Mouse (Mus musculus) liver, embryonic 16.5 days (tissue): ENCODE results near the gene Ints11. TPM values are rescaled to one million over a fixed set of nuclear protein-coding genes. Genes with fewer than 3 reads are reported as not detected.
A peak's percentile ranks its signal among the peaks of the same experiment; 100 is the strongest.

Experiments used
- ATAC-seq: fragments of 200-750 bp; cut with Nextera tagmentation; 2 replicates; pipeline ENCODE4 v1.8.0; 2017; ENCODE audit warnings: low read depth, mild to moderate bottlenecking, moderate number of reproducible peaks, moderate library complexity
- H3K27ac ChIP-seq: fragments of 300-500 bp; sonication (generic); 2 replicates; pipeline ENCODE4 v1.5.1; 2014; ENCODE audit warnings: mild to moderate bottlenecking, low read length
- H3K27me3 ChIP-seq: fragments of 300-500 bp; sonication (generic); 2 replicates; pipeline ENCODE4 v1.6.1; 2014; ENCODE audit warnings: low read depth, low read length, mixed read lengths; ENCODE audit not compliant: control insufficient read depth, insufficient read depth
- H3K36me3 ChIP-seq: fragments of 300-500 bp; sonication (generic); 2 replicates; pipeline ENCODE4 v1.6.1; 2014; ENCODE audit warnings: mild to moderate bottlenecking; ENCODE audit not compliant: control insufficient read depth, insufficient read depth
- H3K4me1 ChIP-seq: fragments of 300-500 bp; sonication (generic); 2 replicates; pipeline ENCODE4 v1.6.1; 2014; ENCODE audit warnings: low read depth, low read length, mixed read lengths; ENCODE audit not compliant: control insufficient read depth
- H3K4me2 ChIP-seq: fragments of 300-500 bp; sonication (generic); 2 replicates; pipeline ENCODE4 v1.6.1; 2014; ENCODE audit warnings: low read depth, low read length, mixed read lengths
- H3K4me3 ChIP-seq: fragments of 300-500 bp; sonication (generic); 2 replicates; pipeline ENCODE4 v1.5.1; 2014; ENCODE audit warnings: low read depth, mild to moderate bottlenecking, low read length
- H3K9ac ChIP-seq: fragments of 300-500 bp; sonication (generic); 2 replicates; pipeline ENCODE4 v1.6.1; 2014; ENCODE audit warnings: low read depth, low read length
- H3K9me3 ChIP-seq: fragments of 300-500 bp; sonication (generic); replicated peaks from 2 replicates; pipeline ENCODE4 v1.6.1; 2016; ENCODE audit warnings: low read length; ENCODE audit not compliant: control insufficient read depth
- WGBS: fragments of 180-500 bp; shearing (Covaris S2); extraction: QIAGEN DNeasy Blood & Tissue Kit; methylation state at CpG from one replicate; pipeline ENCODE4 v1.1.7; 2014; ENCODE audit not compliant: insufficient replicate concordance; 5-methylcytosine and 5-hydroxymethylcytosine counted together
- polyA plus RNA-seq: library from polyadenylated mRNA; unstranded; fragments of >200 nt; fragmentation: Nextera tagmentation; extraction: Ambion mirVana; gene quantifications from 2 replicates; pipeline ENCODE4 v1.2.1, GENCODE M21; 2015

Gene Ints11
- polyA plus RNA-seq, 1 experiment from 2014 or later, result 33.1 TPM

- Histone ChIP-seq H3K4me3 (peak overlapping the region; percentile 81), H3K36me3 (peaks cover 14% of the 10 kb centered on the region), H3K9me3 (no peaks in the 10 kb centered on the region), H3K27me3 (no peaks in the 10 kb centered on the region), H3K9ac (peak overlapping the region; percentile 56), H3K4me1 (peaks cover 41% of the 10 kb centered on the region), H3K27ac (peak overlapping the region; percentile 66), H3K4me2 (peak overlapping the region; percentile 100)
- ATAC-seq, result peak; percentile 28
- WGBS, result 9% methylated on average over 8 of the region's 8 CpGs
These were observed 25.1 kb downstream of the Ints11 start for GRCm38 (mm10) chr4:155894311-155894881.

- Histone ChIP-seq H3K4me1 (peaks cover 41% of the 10 kb centered on the region), H3K27me3 (no peaks in the 10 kb centered on the region), H3K4me3 (no peak overlapping the region), H3K27ac (no peak overlapping the region), H3K9me3 (no peaks in the 10 kb centered on the region), H3K36me3 (peaks cover 18% of the 10 kb centered on the region), H3K4me2 (no peak overlapping the region), H3K9ac (no peak overlapping the region)
- ATAC-seq, result no peak
- WGBS, result 73% methylated on average over 6 of the region's 6 CpGs
These were observed 25.9 kb downstream of the Ints11 start for GRCm38 (mm10) chr4:155895216-155895615.

- Histone ChIP-seq H3K4me1 (peaks cover 37% of the 10 kb centered on the region), H3K4me2 (no peak overlapping the region), H3K9me3 (no peaks in the 10 kb centered on the region), H3K4me3 (no peak overlapping the region), H3K9ac (no peak overlapping the region), H3K27me3 (no peaks in the 10 kb centered on the region), H3K27ac (no peak overlapping the region), H3K36me3 (peaks cover 24% of the 10 kb centered on the region)
- ATAC-seq, result no peak
- 78% methylated on average over 4 of the region's 4 CpGs for WGBS
These were observed 26.5 kb downstream of the Ints11 start for GRCm38 (mm10) chr4:155895826-155896225.

- Histone ChIP-seq H3K27ac (no peak overlapping the region), H3K27me3 (no peaks in the 10 kb centered on the region), H3K4me2 (no peak overlapping the region), H3K4me1 (peaks cover 31% of the 10 kb centered on the region), H3K9ac (no peak overlapping the region), H3K9me3 (no peaks in the 10 kb centered on the region), H3K4me3 (no peak overlapping the region), H3K36me3 (peaks cover 26% of the 10 kb centered on the region)
- 91% methylated on average over 12 of the region's 12 CpGs for WGBS
- ATAC-seq, result no peak
These were observed 27.1 kb downstream of the Ints11 start for GRCm38 (mm10) chr4:155896461-155896860.

GRCm38 (mm10) chr4:155898318-155898717 is 29.0 kb downstream of the Ints11 start:
- Histone ChIP-seq H3K27me3 (no peaks in the 10 kb centered on the region), H3K9ac (no peak overlapping the region), H3K4me3 (no peak overlapping the region), H3K4me1 (peaks cover 22% of the 10 kb centered on the region), H3K4me2 (no peak overlapping the region), H3K9me3 (no peaks in the 10 kb centered on the region), H3K27ac (no peak overlapping the region), H3K36me3 (peaks cover 32% of the 10 kb centered on the region)
- 73% methylated on average over 2 of the region's 2 CpGs for WGBS
- no peak for ATAC-seq

GRCm38 (mm10) chr4:155899355-155899754 is 30.0 kb downstream of the Ints11 start:
- peaks cover 40% of the 10 kb centered on the region for H3K36me3 ChIP-seq
- no peaks in the 10 kb centered on the region for H3K27me3 ChIP-seq
- no peak overlapping the region for H3K27ac ChIP-seq
- whole genome bisulfite sequencing, result 90% methylated on average over 7 of the region's 7 CpGs
- H3K9ac ChIP-seq, result no peak overlapping the region
- H3K4me1 ChIP-seq, result peaks cover 11% of the 10 kb centered on the region
- H3K9me3 ChIP-seq, result no peaks in the 10 kb centered on the region
- no peak for ATAC-seq
- H3K4me2 ChIP-seq, result no peak overlapping the region
- no peak overlapping the region for H3K4me3 ChIP-seq

GRCm38 (mm10) chr4:155901205-155901604 is 31.9 kb downstream of the Ints11 start:
- peaks cover 40% of the 10 kb centered on the region for H3K36me3 ChIP-seq

GRCm38 (mm10) chr4:155903246-155903645 is 33.9 kb downstream of the Ints11 start:
- H3K9me3 ChIP-seq, result no peaks in the 10 kb centered on the region
- H3K4me3 ChIP-seq, result no peak overlapping the region
- no peak overlapping the region for H3K4me2 ChIP-seq
- no peak for ATAC-seq
- no peaks in the 10 kb centered on the region for H3K27me3 ChIP-seq
- H3K9ac ChIP-seq, result no peak overlapping the region
- H3K4me1 ChIP-seq, result no peaks in the 10 kb centered on the region
- no peak overlapping the region for H3K27ac ChIP-seq
- peaks cover 30% of the 10 kb centered on the region for H3K36me3 ChIP-seq
- WGBS, result 86% methylated on average over 13 of the region's 13 CpGs

More at GRCm38 (mm10) chr4:155901205-155901604, 31.9 kb downstream of the Ints11 start:
- no peak overlapping the region for H3K9ac ChIP-seq
- no peak overlapping the region for H3K27ac ChIP-seq
- WGBS, result 56% methylated on average over 3 of the region's 3 CpGs
- H3K27me3 ChIP-seq, result no peaks in the 10 kb centered on the region
- no peak for ATAC-seq
- no peaks in the 10 kb centered on the region for H3K9me3 ChIP-seq
- no peak overlapping the region for H3K4me3 ChIP-seq
- no peak overlapping the region for H3K4me2 ChIP-seq
- no peaks in the 10 kb centered on the region for H3K4me1 ChIP-seq

- 84% methylated on average over 13 of the region's 13 CpGs for WGBS
- Histone ChIP-seq H3K4me1 (no peaks in the 10 kb centered on the region), H3K4me3 (no peak overlapping the region), H3K36me3 (peaks cover 25% of the 10 kb centered on the region), H3K9me3 (no peaks in the 10 kb centered on the region), H3K27me3 (no peaks in the 10 kb centered on the region), H3K4me2 (no peak overlapping the region), H3K27ac (no peak overlapping the region), H3K9ac (no peak overlapping the region)
- ATAC-seq, result no peak
These were observed 35.2 kb downstream of the Ints11 start for GRCm38 (mm10) chr4:155904318-155905102.
